Mouse (Mus musculus) bone marrow macrophage, adult 2 months (primary cell): ENCODE results near the gene Xiap.

ENCODE experiments used
- CTCF ChIP-seq: IDR thresholded peaks from 2 replicates; pipeline ENCODE4 v1.5.1; 2012; ENCODE audit warnings: low read depth, mild to moderate bottlenecking, low read length, moderate library complexity
- POLR2A ChIP-seq: IDR thresholded peaks from 2 replicates; pipeline ENCODE4 v1.6.1; 2012; ENCODE audit warnings: mild to moderate bottlenecking, low read depth, low read length, borderline replicate concordance

GRCm38 (mm10) chrX:42033111-42033693, 26.3 kb upstream of the Xiap start:
- TF ChIP-seq CTCF (peak; percentile 62), POLR2A (no peak)
